Mouse (Mus musculus) frontal cortex, adult 2 months (tissue): ENCODE measurements around the gene Spata7. TPM values are rescaled to one million over a fixed set of nuclear protein-coding genes. Genes with fewer than 3 reads are reported as not detected.

ENCODE experiments used
- DNase-seq, 2 experiments: peaks; one replicate each; pipeline ENCODE4 v3.0.0; 2022; ENCODE audit warnings: low spot score in 1 of 2; ENCODE audit errors: extremely low spot score in 1 of 2
- polyA plus RNA-seq: library from polyadenylated mRNA; depleted of rRNA; stranded (reverse); fragments of >200 nt; gene quantifications from 2 replicates; pipeline ENCODE4 v1.2.3, GENCODE M21; 2012

The Spata7 gene
- polyA plus RNA-seq, 1 experiment = 28.8 TPM

- no peak for DNase-seq
These were observed 41.9 kb downstream of the Spata7 start for GRCm38 (mm10) chr12:98669864-98670263.

- DNase-seq = no peak
These were observed 42.5 kb downstream of the Spata7 start for GRCm38 (mm10) chr12:98670429-98670828.

GRCm38 (mm10) chr12:98673879-98674278 is 45.9 kb downstream of the Spata7 start:
- DNase-seq = no peak

- peak; percentile 29 to 84 for DNase-seq
These were observed 46.7 kb downstream of the Spata7 start for GRCm38 (mm10) chr12:98674627-98675143.

GRCm38 (mm10) chr12:98676861-98677260 is 48.9 kb downstream of the Spata7 start:
- DNase-seq = no peak

GRCm38 (mm10) chr12:98677336-98677735 is 49.4 kb downstream of the Spata7 start:
- DNase-seq = no peak

- DNase-seq = no peak
These were observed 51.9 kb downstream of the Spata7 start for GRCm38 (mm10) chr12:98679906-98680305.

GRCm38 (mm10) chr12:98682196-98682595 is 54.2 kb downstream of the Spata7 start:
- no peak for DNase-seq

- no peak for DNase-seq
These were observed 55.2 kb downstream of the Spata7 start for GRCm38 (mm10) chr12:98683171-98683570.

- DNase-seq = no peak
These were observed 55.6 kb downstream of the Spata7 start for GRCm38 (mm10) chr12:98683574-98683973.

GRCm38 (mm10) chr12:98690230-98690629 is 62.3 kb downstream of the Spata7 start:
- no peak for DNase-seq

GRCm38 (mm10) chr12:98697202-98697601 is 69.2 kb downstream of the Spata7 start:
- DNase-seq = peak in 1 of 2 experiments; percentile 36

GRCm38 (mm10) chr12:98701564-98701963 is 73.6 kb downstream of the Spata7 start:
- DNase-seq = no peak

- no peak for DNase-seq
These were observed 75.6 kb downstream of the Spata7 start for GRCm38 (mm10) chr12:98703554-98703953.

- no peak for DNase-seq
These were observed 76.0 kb downstream of the Spata7 start for GRCm38 (mm10) chr12:98703961-98704360.

GRCm38 (mm10) chr12:98712819-98713218 is 84.9 kb downstream of the Spata7 start:
- no peak for DNase-seq

GRCm38 (mm10) chr12:98713621-98714103 is 85.7 kb downstream of the Spata7 start:
- no peak for DNase-seq

GRCm38 (mm10) chr12:98714757-98715156 is 86.8 kb downstream of the Spata7 start:
- no peak for DNase-seq

GRCm38 (mm10) chr12:98716142-98716541 is 88.2 kb downstream of the Spata7 start:
- DNase-seq = no peak
